Mouse (Mus musculus) hindbrain, postnatal 0 days (tissue): ENCODE data around the gene Agap1. TPM values are rescaled to one million over a fixed set of nuclear protein-coding genes. Genes with fewer than 3 reads are reported as not detected.

Experiments used
- ATAC-seq: fragments of 200-750 bp; cut with Nextera tagmentation; 2 replicates; pipeline ENCODE4 v1.8.0; 2017; ENCODE audit warnings: mild to moderate bottlenecking, moderate TSS enrichment, moderate library complexity
- DNase-seq: peaks from one replicate; pipeline ENCODE4 v3.0.0-alpha.2; 2015; ENCODE audit warnings: low spot score
- H3K27ac ChIP-seq: fragments of 300-500 bp; sonication (generic); 2 replicates; pipeline ENCODE4 v1.5.1; 2014; ENCODE audit warnings: mild to moderate bottlenecking
- H3K27me3 ChIP-seq: fragments of 300-500 bp; sonication (generic); 2 replicates; pipeline ENCODE4 v1.6.1; 2014; ENCODE audit warnings: low read length, mixed read lengths; ENCODE audit not compliant: insufficient read depth
- H3K36me3 ChIP-seq: fragments of 300-500 bp; sonication (generic); 2 replicates; pipeline ENCODE4 v1.6.1; 2014; ENCODE audit warnings: low read length, mixed read lengths; ENCODE audit not compliant: insufficient read depth
- H3K4me1 ChIP-seq: fragments of 300-500 bp; sonication (generic); 2 replicates; pipeline ENCODE4 v1.6.1; 2014; ENCODE audit warnings: antibody characterized with exemption, low read length, mixed read lengths; ENCODE audit not compliant: insufficient read depth
- H3K4me2 ChIP-seq: fragments of 300-500 bp; sonication (generic); 2 replicates; pipeline ENCODE4 v1.6.1; 2014; ENCODE audit warnings: low read depth, mild to moderate bottlenecking, low read length, moderate library complexity, mixed read lengths
- H3K4me3 ChIP-seq: fragments of 300-500 bp; sonication (generic); 2 replicates; pipeline ENCODE4 v1.5.1; 2014; ENCODE audit warnings: low read length
- H3K9ac ChIP-seq: fragments of 300-500 bp; sonication (generic); replicated peaks from 2 replicates; pipeline ENCODE4 v1.6.1; 2014; ENCODE audit warnings: mild to moderate bottlenecking, low read length, moderate library complexity, mixed read lengths
- H3K9me3 ChIP-seq: fragments of 300-500 bp; sonication (generic); 2 replicates; pipeline ENCODE4 v1.6.1; 2016; ENCODE audit warnings: low read length, mixed read lengths
- CTCF ChIP-seq: IDR thresholded peaks from 2 replicates; pipeline ENCODE4 v1.5.1; 2016; ENCODE audit warnings: antibody characterized with exemption, control low read depth, low read depth
- WGBS: fragments of 180-500 bp; shearing (Covaris S2); extraction: QIAGEN DNeasy Blood & Tissue Kit; methylation state at CpG from one replicate; pipeline ENCODE4 v1.1.7; 2014; 5-methylcytosine and 5-hydroxymethylcytosine counted together
- polyA plus RNA-seq: library from polyadenylated mRNA; unstranded; fragments of >200 nt; fragmentation: Nextera tagmentation; extraction: Ambion mirVana; gene quantifications from 2 replicates; pipeline ENCODE4 v1.2.1, GENCODE M21; 2015
- total RNA-seq: library from RNA; depleted of rRNA; stranded (reverse); fragments of >200 nt; gene quantifications from 2 replicates; pipeline ENCODE4 v1.2.3, GENCODE M21; 2014

The Agap1 gene
- total and polyA plus RNA-seq, 2 experiments from 2014 or later = 40.0 to 122 TPM

DNA sequence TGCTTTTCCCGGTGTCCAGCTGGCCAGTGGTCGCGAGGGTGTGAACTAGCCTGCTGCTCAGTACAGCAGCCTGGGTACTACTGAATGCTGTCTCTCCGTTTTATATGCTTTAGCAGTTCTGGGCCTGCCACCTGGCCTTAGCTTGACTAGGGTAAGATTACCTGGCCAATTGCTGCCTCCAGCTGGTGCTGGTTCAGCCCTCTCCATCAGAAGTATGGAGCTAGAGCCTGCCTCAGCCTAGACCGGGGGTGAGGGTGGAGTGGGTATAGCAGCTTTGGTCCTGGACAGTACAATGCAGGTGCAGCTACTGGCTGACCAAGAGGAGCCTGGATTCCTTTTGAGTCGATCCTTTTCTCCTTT, 127.1 kb downstream of the Agap1 start:
- H3K27me3 ChIP-seq = no peaks in the 10 kb centered on the region
- H3K9ac ChIP-seq = peak overlapping the region; percentile 88
- no peaks in the 10 kb centered on the region for H3K36me3 ChIP-seq
- no peak for TF ChIP-seq CTCF
- H3K9me3 ChIP-seq = no peaks in the 10 kb centered on the region
- peaks cover 35% of the 10 kb centered on the region for H3K4me1 ChIP-seq
- peak overlapping the region; percentile 81 for H3K4me3 ChIP-seq
- DNase-seq (no peak), ATAC-seq (peak; percentile 1; the same call in 1 of the 2 replicates)
- 15% methylated on average over 6 of the region's 6 CpGs for WGBS
- peak overlapping the region; percentile 82 for H3K4me2 ChIP-seq
- H3K27ac ChIP-seq = peak overlapping the region; percentile 92

DNA sequence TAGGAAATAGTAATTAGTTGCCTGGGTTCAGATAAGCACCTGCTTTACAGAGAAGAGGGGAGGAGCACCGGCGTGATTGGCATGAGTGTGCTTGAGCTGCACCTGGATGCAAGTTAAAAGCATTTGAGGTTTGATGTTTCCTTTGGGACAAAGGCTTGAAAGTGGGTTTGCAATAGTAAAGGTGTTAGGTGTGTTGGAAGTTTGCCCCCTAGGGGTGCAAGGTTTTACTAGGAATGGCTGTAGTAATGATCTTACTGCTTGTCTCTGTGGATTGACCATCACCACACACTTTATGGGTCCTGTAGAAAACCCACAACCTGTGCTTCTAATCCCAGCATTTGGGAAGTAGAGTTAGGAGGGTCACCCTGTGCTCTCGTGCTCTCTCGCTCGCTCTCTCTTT, 128.8 kb downstream of the Agap1 start:
- H3K4me3 ChIP-seq = peak overlapping the region; percentile 81
- no peak overlapping the region for H3K27ac ChIP-seq
- no peaks in the 10 kb centered on the region for H3K36me3 ChIP-seq
- WGBS = 86% methylated on average over 5 of the region's 5 CpGs
- H3K9ac ChIP-seq = no peak overlapping the region
- H3K9me3 ChIP-seq = no peaks in the 10 kb centered on the region
- H3K4me2 ChIP-seq = peak overlapping the region; percentile 82
- no peaks in the 10 kb centered on the region for H3K27me3 ChIP-seq
- peaks cover 30% of the 10 kb centered on the region; the same call in 1 of the 2 replicates for H3K4me1 ChIP-seq
- DNase-seq (no peak), ATAC-seq (no peak)
- peak; percentile 42 for TF ChIP-seq CTCF

DNA sequence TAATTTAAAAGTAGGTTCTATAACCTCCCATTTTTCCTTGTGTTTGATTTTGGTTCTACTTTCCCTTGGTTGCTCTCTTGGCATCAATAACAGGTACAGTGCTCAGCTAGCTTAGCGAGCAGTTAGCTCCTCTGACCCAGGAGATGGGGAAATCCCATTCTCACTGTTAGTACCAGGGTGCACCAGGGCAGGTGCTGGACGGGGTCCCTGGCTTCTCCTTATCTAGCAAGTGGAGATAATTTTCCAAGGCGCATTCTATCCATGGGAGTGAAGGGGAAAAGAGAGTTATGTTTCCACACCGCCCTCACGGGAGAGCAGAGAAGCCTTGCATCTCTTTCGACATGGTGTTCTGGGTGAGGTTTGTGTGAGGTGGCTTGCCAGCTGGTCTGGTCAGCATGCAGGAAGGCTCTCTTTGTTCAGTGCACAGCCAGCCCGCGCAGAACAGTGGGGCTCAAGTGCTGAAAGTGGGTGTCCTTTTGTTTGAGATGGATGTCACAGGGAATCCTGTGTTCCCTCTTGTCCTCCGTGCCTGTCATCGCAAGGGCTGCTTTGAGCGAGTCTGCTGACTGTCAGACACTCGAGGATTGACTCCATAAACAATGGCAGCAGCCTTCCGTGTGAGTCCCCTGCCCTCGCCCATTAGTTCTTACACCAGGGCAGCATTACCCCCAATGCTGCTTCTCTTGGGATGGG, 132.5 kb downstream of the Agap1 start:
- no peak for TF ChIP-seq CTCF
- no peak overlapping the region for H3K4me3 ChIP-seq
- no peak overlapping the region for H3K27ac ChIP-seq
- no peak; the same call in 1 of the 2 replicates for ATAC-seq
- no peaks in the 10 kb centered on the region for H3K27me3 ChIP-seq
- 38% methylated on average over 14 of the region's 14 CpGs for WGBS
- H3K4me1 ChIP-seq = peaks cover 22% of the 10 kb centered on the region; the same call in 1 of the 2 replicates
- H3K9me3 ChIP-seq = no peaks in the 10 kb centered on the region
- DNase-seq = no peak
- no peaks in the 10 kb centered on the region for H3K36me3 ChIP-seq
- no peak overlapping the region for H3K4me2 ChIP-seq
- no peak overlapping the region for H3K9ac ChIP-seq

DNA sequence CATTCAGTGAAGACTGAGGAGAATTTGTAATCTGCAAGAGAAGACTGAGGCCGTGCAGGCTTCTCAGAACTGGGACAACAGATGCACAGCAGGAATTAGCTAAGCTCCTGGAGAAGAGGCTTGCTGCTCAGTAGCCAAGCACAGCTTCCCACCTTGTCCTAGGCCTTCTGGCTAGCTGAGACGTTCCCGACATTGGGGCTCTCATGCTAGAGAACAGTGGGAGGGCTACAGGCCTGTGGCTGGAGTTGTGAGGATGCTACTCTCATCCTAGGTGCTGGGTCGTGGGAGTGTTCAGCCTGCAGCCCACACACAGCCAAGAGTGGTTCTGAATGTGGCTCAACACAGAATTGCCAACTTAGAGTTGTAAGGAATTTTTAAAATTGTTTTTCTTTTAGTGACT, 133.5 kb downstream of the Agap1 start:
- no peak overlapping the region for H3K4me3 ChIP-seq
- no peak overlapping the region for H3K9ac ChIP-seq
- no peak overlapping the region for H3K4me2 ChIP-seq
- WGBS = 30% methylated on average over 4 of the region's 4 CpGs
- ATAC-seq (no peak), DNase-seq (no peak)
- no peaks in the 10 kb centered on the region for H3K36me3 ChIP-seq
- H3K27me3 ChIP-seq = no peaks in the 10 kb centered on the region
- 0 out of 2 replicates have a peak, but pooled peaks cover 12% of the 10 kb centered on the region for H3K4me1 ChIP-seq
- no peaks in the 10 kb centered on the region for H3K9me3 ChIP-seq
- no peak for TF ChIP-seq CTCF
- H3K27ac ChIP-seq = 0 out of 2 replicates have a peak overlapping the region, but pooled peaks have one; percentile 12

DNA sequence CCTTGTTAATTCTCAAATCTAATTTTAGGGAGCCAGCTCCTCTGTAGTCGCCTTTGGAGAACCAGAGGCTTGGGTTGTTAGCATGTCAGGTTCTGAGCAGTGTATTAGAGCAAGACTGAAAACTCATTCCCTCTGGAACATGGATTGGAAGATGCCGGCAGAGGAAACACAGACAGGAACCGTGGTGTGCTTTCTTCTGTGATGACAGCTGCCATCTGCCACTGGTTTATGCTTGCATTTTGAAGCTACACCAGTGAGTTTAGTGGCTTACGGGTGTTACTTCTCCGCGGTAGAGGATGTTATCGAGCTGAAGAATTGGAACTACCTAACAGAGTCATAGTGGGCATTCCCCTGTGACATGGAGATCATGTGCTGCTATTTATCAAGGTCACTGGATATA, 136.4 kb downstream of the Agap1 start:
- no peak overlapping the region for H3K4me3 ChIP-seq
- H3K27ac ChIP-seq = no peak overlapping the region
- no peak overlapping the region for H3K9ac ChIP-seq
- ATAC-seq = no peak
- TF ChIP-seq CTCF = no peak
- no peaks in the 10 kb centered on the region for H3K4me1 ChIP-seq
- 78% methylated on average over 7 of the region's 7 CpGs for WGBS
- H3K27me3 ChIP-seq = no peaks in the 10 kb centered on the region
- no peak for DNase-seq
- H3K4me2 ChIP-seq = no peak overlapping the region
- no peaks in the 10 kb centered on the region for H3K9me3 ChIP-seq
- H3K36me3 ChIP-seq = no peaks in the 10 kb centered on the region

DNA sequence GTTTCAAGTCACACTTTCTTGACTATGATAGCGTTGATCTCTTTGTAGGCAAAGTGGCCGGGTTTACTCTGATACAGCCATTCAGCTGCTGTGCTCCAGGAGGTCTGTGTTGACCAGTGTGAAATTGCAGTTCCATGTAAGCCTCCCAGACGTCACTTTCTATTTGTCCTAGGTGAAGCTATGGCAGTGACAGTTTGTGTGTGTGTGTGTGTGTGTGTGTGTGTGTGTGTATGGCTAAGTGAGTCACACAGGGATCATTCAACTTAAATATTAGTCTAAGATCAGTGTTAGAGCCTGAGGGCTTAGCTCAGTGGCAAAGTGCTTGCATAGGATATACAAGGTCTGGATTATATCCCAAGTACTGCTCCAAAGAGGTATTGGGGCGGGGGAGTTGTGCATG, 138.6 kb downstream of the Agap1 start:
- WGBS = 78% methylated on average over 4 of the region's 4 CpGs
- H3K4me3 ChIP-seq = no peak overlapping the region
- ATAC-seq = no peak

DNA sequence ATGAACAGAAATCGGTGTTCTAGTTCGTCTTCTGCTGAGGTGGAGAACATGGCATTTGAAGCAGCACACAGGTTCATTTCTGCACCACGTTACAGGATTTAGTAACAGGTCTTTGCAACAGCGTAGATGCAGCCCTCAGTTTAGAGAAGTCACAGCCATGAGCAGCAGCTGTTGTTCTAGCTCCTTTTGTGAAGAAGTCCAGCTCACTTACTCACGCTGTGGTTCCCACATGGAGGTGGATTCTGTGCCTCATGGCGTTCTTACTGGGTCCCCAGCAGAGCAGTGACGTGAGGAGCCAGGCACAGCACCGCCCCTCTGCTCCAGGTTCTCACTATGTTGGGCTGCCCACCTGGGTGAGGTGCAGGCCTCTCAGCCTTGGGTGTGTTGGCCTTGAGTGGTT, 140.4 kb downstream of the Agap1 start:
- Histone ChIP-seq H3K27ac (no peak overlapping the region), H3K27me3 (no peaks in the 10 kb centered on the region), H3K4me2 (no peak overlapping the region), H3K4me1 (peaks cover 4% of the 10 kb centered on the region; the same call in 1 of the 2 replicates), H3K36me3 (no peaks in the 10 kb centered on the region), H3K9me3 (no peaks in the 10 kb centered on the region), H3K9ac (no peak overlapping the region), H3K4me3 (no peak overlapping the region)
- 84% methylated on average over 8 of the region's 8 CpGs for WGBS
- ATAC-seq (no peak), DNase-seq (no peak)
- no peak for TF ChIP-seq CTCF

More for the DNA sequence above, 138.6 kb downstream of the Agap1 start:
- Histone ChIP-seq H3K36me3 (no peaks in the 10 kb centered on the region), H3K4me1 (peaks cover 4% of the 10 kb centered on the region; the same call in 1 of the 2 replicates), H3K27me3 (no peaks in the 10 kb centered on the region), H3K4me2 (no peak overlapping the region), H3K27ac (no peak overlapping the region), H3K9ac (no peak overlapping the region), H3K9me3 (no peaks in the 10 kb centered on the region)
- DNase-seq = no peak
- no peak for TF ChIP-seq CTCF
